Mouse (Mus musculus): ENCODE measurements around the gene Gba2. TPM values are rescaled to one million over a fixed set of nuclear protein-coding genes. Genes with fewer than 3 reads are reported as not detected.

Gba2 gene
- polyA plus RNA-seq, 1 experiment from 2014 or later, result 21.1 TPM

- WGBS, result 45% methylated on average over 8 of the region's 8 CpGs
- ATAC-seq (replicated peaks; ENCODE audit: insufficient number of reproducible peaks, low FRiP score, low TSS enrichment, low read depth) (no peak), DNase-seq (ENCODE audit: low spot score) (no peak)
- Histone ChIP-seq H3K9ac (replicated peaks; ENCODE audit: low read length) (peak overlapping the region; percentile 84), H3K27ac (replicated peaks; ENCODE audit: low read depth, low read length) (no peak overlapping the region), H3K36me3 (replicated peaks; ENCODE audit: control insufficient read depth, insufficient read depth, low read depth, low read length) (peaks cover 3% of the 10 kb centered on the region; the same call in 1 of the 2 replicates), H3K27me3 (ENCODE audit: control insufficient read depth, insufficient read depth, low read length) (no peaks in the 10 kb centered on the region), H3K4me3 (ENCODE audit: low read depth, low read length) (peak overlapping the region; percentile 81), H3K4me2 (ENCODE audit: low read depth, low read length) (peak overlapping the region; percentile 87), H3K9me3 (replicated peaks; ENCODE audit: control insufficient read depth, low read length) (no peaks in the 10 kb centered on the region), H3K4me1 (ENCODE audit: control insufficient read depth, insufficient read depth, low read length) (peaks cover 6% of the 10 kb centered on the region; the same call in 1 of the 2 replicates)
These were observed 1.3 kb downstream of the Gba2 start for GRCm38 (mm10) chr4:43577237-43577881.

DNA sequence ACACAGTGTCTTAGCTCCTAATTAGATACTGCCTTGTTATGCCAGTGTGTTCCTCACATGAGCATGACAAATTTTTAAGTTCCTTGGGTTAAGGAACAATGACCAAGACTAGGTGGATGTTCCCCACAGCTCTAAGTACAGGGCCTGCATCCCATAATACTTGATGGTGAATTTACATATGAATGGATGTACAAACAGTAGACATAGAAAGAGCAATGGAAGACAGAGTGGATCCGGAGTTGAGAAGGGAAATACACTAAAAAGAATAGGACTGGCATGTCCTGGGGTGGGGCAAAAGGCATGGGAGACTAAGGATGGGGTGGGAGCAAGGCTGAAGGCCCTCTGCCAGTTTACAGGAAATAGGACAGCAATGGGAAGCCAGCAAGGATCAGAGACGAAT, 3.3 kb downstream of the Gba2 start:
- WGBS, result 84% methylated on average over 2 of the region's 2 CpGs
- Histone ChIP-seq H3K9ac (replicated peaks; ENCODE audit: low read length) (no peak overlapping the region), H3K9me3 (replicated peaks; ENCODE audit: control insufficient read depth, low read length) (no peaks in the 10 kb centered on the region), H3K36me3 (replicated peaks; ENCODE audit: control insufficient read depth, insufficient read depth, low read depth, low read length) (0 out of 2 replicates have a peak, but pooled peaks cover 1% of the 10 kb centered on the region), H3K27ac (replicated peaks; ENCODE audit: low read depth, low read length) (no peak overlapping the region), H3K27me3 (ENCODE audit: control insufficient read depth, insufficient read depth, low read length) (no peaks in the 10 kb centered on the region), H3K4me3 (ENCODE audit: low read depth, low read length) (no peak overlapping the region), H3K4me2 (ENCODE audit: low read depth, low read length) (no peak overlapping the region), H3K4me1 (ENCODE audit: control insufficient read depth, insufficient read depth, low read length) (peaks cover 6% of the 10 kb centered on the region; the same call in 1 of the 2 replicates)
- DNase-seq (ENCODE audit: low spot score) (no peak), ATAC-seq (replicated peaks; ENCODE audit: insufficient number of reproducible peaks, low FRiP score, low TSS enrichment, low read depth) (no peak)

DNA sequence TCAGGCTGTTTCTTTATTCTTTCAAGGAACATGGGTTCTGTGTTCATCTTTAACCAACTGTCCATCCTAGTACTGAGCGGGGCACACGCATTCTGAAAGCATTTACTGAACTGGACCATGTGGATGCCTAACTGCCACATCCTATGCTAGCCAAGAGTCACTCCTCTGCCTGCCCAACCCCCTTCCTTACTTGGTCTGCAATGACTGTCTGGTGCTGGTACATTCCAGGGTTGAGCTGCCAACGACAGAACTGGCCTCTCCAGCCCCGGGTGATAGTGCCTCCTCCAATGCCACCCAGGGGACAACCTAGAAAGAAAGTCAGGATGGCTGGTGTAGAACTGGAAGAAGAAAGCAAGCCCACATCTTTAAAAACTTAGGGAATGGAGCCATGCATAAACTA, 5.1 kb downstream of the Gba2 start:
- no peaks in the 10 kb centered on the region for H3K27me3 ChIP-seq (ENCODE audit: control insufficient read depth, insufficient read depth, low read length)
- H3K27ac ChIP-seq (replicated peaks; ENCODE audit: low read depth, low read length), result no peak overlapping the region
- 96% methylated on average over 4 of the region's 4 CpGs for WGBS
- no peak overlapping the region for H3K9ac ChIP-seq (replicated peaks; ENCODE audit: low read length)
- H3K4me1 ChIP-seq (ENCODE audit: control insufficient read depth, insufficient read depth, low read length), result peaks cover 6% of the 10 kb centered on the region; the same call in 1 of the 2 replicates
- no peak for ATAC-seq (replicated peaks; ENCODE audit: insufficient number of reproducible peaks, low FRiP score, low TSS enrichment, low read depth)
- no peak overlapping the region for H3K4me2 ChIP-seq (ENCODE audit: low read depth, low read length)
- no peak for DNase-seq (ENCODE audit: low spot score)
- no peak overlapping the region for H3K4me3 ChIP-seq (ENCODE audit: low read depth, low read length)
- H3K36me3 ChIP-seq (replicated peaks; ENCODE audit: control insufficient read depth, insufficient read depth, low read depth, low read length), result peaks cover 3% of the 10 kb centered on the region; the same call in 1 of the 2 replicates
- H3K9me3 ChIP-seq (replicated peaks; ENCODE audit: control insufficient read depth, low read length), result no peaks in the 10 kb centered on the region

- WGBS, result 82% methylated on average over 6 of the region's 6 CpGs
- Histone ChIP-seq H3K4me3 (ENCODE audit: low read depth, low read length) (no peak overlapping the region), H3K4me2 (ENCODE audit: low read depth, low read length) (no peak overlapping the region), H3K36me3 (replicated peaks; ENCODE audit: control insufficient read depth, insufficient read depth, low read depth, low read length) (peaks cover 9% of the 10 kb centered on the region), H3K4me1 (ENCODE audit: control insufficient read depth, insufficient read depth, low read length) (no peaks in the 10 kb centered on the region), H3K27ac (replicated peaks; ENCODE audit: low read depth, low read length) (no peak overlapping the region), H3K27me3 (ENCODE audit: control insufficient read depth, insufficient read depth, low read length) (no peaks in the 10 kb centered on the region), H3K9ac (replicated peaks; ENCODE audit: low read length) (no peak overlapping the region), H3K9me3 (replicated peaks; ENCODE audit: control insufficient read depth, low read length) (no peaks in the 10 kb centered on the region)
- ATAC-seq (replicated peaks; ENCODE audit: insufficient number of reproducible peaks, low FRiP score, low TSS enrichment, low read depth), result no peak
- DNase-seq (ENCODE audit: low spot score), result no peak
These were observed 7.2 kb downstream of the Gba2 start for GRCm38 (mm10) chr4:43571395-43572045.

- Histone ChIP-seq H3K27ac (replicated peaks; ENCODE audit: low read depth, low read length) (no peak overlapping the region), H3K4me2 (ENCODE audit: low read depth, low read length) (no peak overlapping the region), H3K9me3 (replicated peaks; ENCODE audit: control insufficient read depth, low read length) (no peaks in the 10 kb centered on the region), H3K36me3 (replicated peaks; ENCODE audit: control insufficient read depth, insufficient read depth, low read depth, low read length) (peaks cover 13% of the 10 kb centered on the region), H3K27me3 (ENCODE audit: control insufficient read depth, insufficient read depth, low read length) (no peaks in the 10 kb centered on the region), H3K4me1 (ENCODE audit: control insufficient read depth, insufficient read depth, low read length) (peaks cover 5% of the 10 kb centered on the region), H3K4me3 (ENCODE audit: low read depth, low read length) (no peak overlapping the region), H3K9ac (replicated peaks; ENCODE audit: low read length) (no peak overlapping the region)
- ATAC-seq (replicated peaks; ENCODE audit: insufficient number of reproducible peaks, low FRiP score, low TSS enrichment, low read depth) (no peak), DNase-seq (ENCODE audit: low spot score) (no peak)
- WGBS, result 85% methylated on average over 9 of the region's 9 CpGs
These were observed 11.5 kb downstream of the Gba2 start for GRCm38 (mm10) chr4:43567140-43567539.

DNA sequence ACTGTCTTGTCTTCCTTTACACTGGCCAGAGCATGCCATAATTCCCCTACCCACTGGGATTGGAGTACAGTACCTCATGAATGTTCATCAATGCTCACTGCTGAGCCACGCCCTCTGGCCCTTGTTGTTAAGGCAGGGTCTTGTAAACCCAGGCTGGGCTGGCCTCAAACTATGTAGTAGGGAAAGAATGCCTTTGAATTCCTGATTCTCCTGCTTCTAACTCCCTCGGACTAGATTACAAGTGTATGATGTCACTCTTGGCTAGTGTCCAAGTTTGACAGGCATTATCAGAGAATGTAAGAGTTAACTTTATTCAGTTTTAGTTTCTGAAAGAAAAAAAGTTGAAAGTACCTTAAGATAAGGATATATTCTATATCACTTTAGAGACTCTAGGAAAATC, 14.4 kb downstream of the Gba2 start:
- DNase-seq (ENCODE audit: low spot score) (no peak), ATAC-seq (replicated peaks; ENCODE audit: insufficient number of reproducible peaks, low FRiP score, low TSS enrichment, low read depth) (no peak)
- peaks cover 11% of the 10 kb centered on the region for H3K4me1 ChIP-seq (ENCODE audit: control insufficient read depth, insufficient read depth, low read length)
- peaks cover 11% of the 10 kb centered on the region for H3K36me3 ChIP-seq (replicated peaks; ENCODE audit: control insufficient read depth, insufficient read depth, low read depth, low read length)
- no peak overlapping the region for H3K9ac ChIP-seq (replicated peaks; ENCODE audit: low read length)
- no peaks in the 10 kb centered on the region for H3K27me3 ChIP-seq (ENCODE audit: control insufficient read depth, insufficient read depth, low read length)
- no peaks in the 10 kb centered on the region for H3K9me3 ChIP-seq (replicated peaks; ENCODE audit: control insufficient read depth, low read length)
- no peak overlapping the region for H3K4me3 ChIP-seq (ENCODE audit: low read depth, low read length)
- no peak overlapping the region for H3K27ac ChIP-seq (replicated peaks; ENCODE audit: low read depth, low read length)
- H3K4me2 ChIP-seq (ENCODE audit: low read depth, low read length), result no peak overlapping the region
- WGBS, result 71% methylated on average over 2 of the region's 2 CpGs

DNA sequence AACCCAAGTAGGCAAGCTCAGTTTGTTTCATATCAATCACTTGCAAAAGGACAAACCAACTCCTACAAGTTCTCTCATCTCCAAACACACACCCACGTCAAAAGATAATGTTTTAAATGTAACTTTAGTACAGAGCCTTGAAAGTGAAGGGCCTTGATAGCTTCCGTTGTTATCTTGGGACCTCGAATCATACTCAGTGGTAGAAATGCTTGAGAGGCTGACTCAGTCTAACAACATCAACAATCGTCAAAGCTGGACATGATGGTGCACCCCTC, 15.1 kb downstream of the Gba2 start:
- Histone ChIP-seq H3K4me2 (ENCODE audit: low read depth, low read length) (no peak overlapping the region), H3K9ac (replicated peaks; ENCODE audit: low read length) (no peak overlapping the region), H3K27ac (replicated peaks; ENCODE audit: low read depth, low read length) (no peak overlapping the region), H3K4me3 (ENCODE audit: low read depth, low read length) (peak overlapping the region; percentile 91), H3K9me3 (replicated peaks; ENCODE audit: control insufficient read depth, low read length) (no peaks in the 10 kb centered on the region), H3K4me1 (ENCODE audit: control insufficient read depth, insufficient read depth, low read length) (peaks cover 11% of the 10 kb centered on the region), H3K27me3 (ENCODE audit: control insufficient read depth, insufficient read depth, low read length) (no peaks in the 10 kb centered on the region), H3K36me3 (replicated peaks; ENCODE audit: control insufficient read depth, insufficient read depth, low read depth, low read length) (peaks cover 11% of the 10 kb centered on the region)
- WGBS, result 86% methylated on average over 4 of the region's 4 CpGs
- DNase-seq (ENCODE audit: low spot score) (no peak), ATAC-seq (replicated peaks; ENCODE audit: insufficient number of reproducible peaks, low FRiP score, low TSS enrichment, low read depth) (no peak)

DNA sequence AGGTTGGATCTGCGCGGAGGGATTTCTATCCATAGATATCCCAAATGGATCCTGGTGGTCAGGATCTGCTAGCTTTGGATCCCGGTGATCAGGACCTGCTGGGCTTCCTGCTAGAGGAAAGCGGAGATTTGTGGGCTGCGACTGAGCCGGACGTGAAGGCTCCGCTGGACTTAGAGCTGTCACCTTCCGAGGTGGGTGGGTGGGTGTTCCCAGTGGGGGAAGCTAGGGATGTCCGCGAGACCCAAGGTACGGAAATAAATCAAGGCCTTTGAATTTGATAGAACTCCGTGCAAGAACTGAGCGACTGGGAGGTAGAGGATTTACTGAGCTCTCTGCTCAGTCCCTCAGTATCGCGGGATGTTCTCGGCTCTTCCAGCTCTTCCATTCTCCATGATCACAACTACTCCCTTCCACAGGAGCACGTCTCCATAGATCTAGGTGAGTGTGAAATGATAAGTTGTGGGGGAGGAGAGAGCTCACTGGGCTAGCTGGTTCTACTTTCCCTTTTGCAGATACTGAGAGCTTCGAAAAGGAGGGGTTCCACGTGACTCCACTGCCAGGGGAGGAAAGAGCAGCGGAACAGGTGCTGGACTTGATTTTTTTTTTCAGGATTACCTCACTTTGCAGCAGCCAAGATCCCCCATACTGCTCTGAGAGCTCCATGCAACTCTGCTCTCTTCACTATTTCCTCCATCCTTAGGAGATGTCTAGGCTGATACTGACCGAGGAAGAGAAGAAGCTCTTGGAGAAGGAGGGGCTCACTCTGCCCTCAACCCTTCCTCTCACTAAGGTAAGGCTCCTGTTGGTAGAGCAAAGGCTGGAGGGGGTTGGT, 15.7 kb downstream of the Gba2 start:
- Histone ChIP-seq H3K9me3 (replicated peaks; ENCODE audit: control insufficient read depth, low read length) (no peaks in the 10 kb centered on the region), H3K9ac (replicated peaks; ENCODE audit: low read length) (peak overlapping the region; percentile 95), H3K27me3 (ENCODE audit: control insufficient read depth, insufficient read depth, low read length) (no peaks in the 10 kb centered on the region), H3K4me2 (ENCODE audit: low read depth, low read length) (peak overlapping the region; percentile 79), H3K36me3 (replicated peaks; ENCODE audit: control insufficient read depth, insufficient read depth, low read depth, low read length) (peaks cover 6% of the 10 kb centered on the region; the same call in 1 of the 2 replicates), H3K4me1 (ENCODE audit: control insufficient read depth, insufficient read depth, low read length) (peaks cover 11% of the 10 kb centered on the region), H3K4me3 (ENCODE audit: low read depth, low read length) (peak overlapping the region; percentile 91), H3K27ac (replicated peaks; ENCODE audit: low read depth, low read length) (peak overlapping the region; percentile 98; the same call in 1 of the 2 replicates)
- 7% methylated on average over 22 of the region's 22 CpGs for WGBS
- DNase-seq (ENCODE audit: low spot score) (no peak), ATAC-seq (replicated peaks; ENCODE audit: insufficient number of reproducible peaks, low FRiP score, low TSS enrichment, low read depth) (no peak)

Data from embryonic facial prominence, embryonic 11.5 days (tissue).